Mouse (Mus musculus) CH12F3 (cell line): Measurements from ENCODE around the gene Prss33.
"Not testable (repeated sequence)": the region's sequence is repeated elsewhere in the genome, so short reads cannot be mapped to it uniquely, and the experiment has no call there.

Source experiments
- in situ Hi-C: fragments of 300-500 bp; cut with MboI; formaldehyde crosslinking; loops from 2 replicates; pipeline ENCODE4 v1.14.3; 2020; ENCODE audit warnings: low sequenced_read_pairs

Gene Prss33

DNA sequence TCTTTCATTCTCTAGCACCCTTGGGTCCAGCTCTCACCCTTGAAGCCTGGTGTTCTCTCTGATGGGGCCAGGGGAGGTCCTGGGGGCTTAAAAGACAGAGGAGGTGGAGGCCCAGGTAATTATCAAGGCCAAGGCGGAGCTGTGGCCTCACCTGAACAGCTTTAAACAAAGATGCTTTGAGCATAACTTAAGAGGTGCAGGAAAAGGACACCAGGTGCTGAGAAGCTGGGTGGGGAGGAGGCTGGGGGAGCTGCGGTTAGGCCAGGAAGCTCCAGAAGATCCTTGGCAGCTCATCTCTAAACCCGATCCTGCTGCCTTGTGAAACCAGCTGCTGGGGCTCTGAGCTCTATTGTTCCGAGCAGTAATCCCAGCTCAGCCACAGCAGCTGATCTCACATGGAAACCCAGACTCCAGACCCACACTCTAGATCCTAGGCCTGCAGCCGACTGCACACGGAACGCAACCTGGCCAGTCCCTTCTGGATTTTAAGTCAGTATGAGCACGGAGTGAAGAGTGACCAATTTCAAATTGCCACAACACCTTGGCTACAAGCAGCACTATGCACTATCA lies at the start of gene Prss33:
Gene Prss33 (minus strand): TSS at position 51 of the 570 bp plus-strand sequence.
- in situ Hi-C loops, result no loop called here

DNA sequence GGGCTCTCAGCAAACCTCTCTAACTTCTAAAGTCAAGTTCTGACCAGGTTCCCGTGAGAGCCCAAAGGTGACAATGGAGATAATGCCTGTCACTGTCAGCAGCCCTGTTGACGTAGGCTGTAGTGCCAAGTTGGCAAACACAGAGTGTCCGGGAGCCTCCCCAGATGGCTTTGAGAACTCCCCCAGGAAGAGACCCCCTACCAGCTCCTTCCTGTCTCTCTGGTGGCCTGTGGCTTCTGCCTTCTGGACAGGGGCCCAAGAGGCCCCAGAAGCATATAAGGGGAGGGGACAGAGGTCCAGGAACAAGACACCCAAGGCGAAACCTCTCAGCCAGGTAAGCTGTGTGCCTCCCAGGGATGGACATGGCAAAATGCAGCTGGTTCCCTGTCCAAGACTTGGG lies 44.7 kb upstream of the Prss33 start, which contains the start of the genes Dcpp1 and Dcpp2:
Gene Dcpp1 (plus strand): TSS at position 301 of the 400 bp plus-strand sequence.
Gene Dcpp2 (plus strand): TSS at position 305 of the 400 bp plus-strand sequence.
- in situ Hi-C loops, result not testable (repeated sequence)

DNA sequence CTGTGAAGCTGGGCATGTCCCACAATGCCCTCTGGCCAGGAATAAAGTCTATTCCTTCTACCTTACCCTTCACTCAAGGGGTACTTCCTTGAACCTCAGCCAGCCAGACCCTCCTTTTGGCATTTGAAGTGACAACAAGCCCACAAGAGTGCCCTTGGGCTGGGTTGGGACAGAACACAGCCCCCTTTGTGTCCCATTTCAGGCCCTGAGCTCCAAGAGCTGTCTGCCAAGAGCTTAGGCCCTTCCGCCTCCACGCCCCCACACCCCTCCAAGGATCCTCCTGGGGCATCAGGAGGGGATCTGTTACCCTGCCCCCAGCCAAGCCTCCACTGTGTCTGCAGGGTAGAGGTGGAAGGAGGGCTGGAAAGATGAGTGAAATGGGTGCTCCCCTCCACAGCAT lies 41.3 kb upstream of the Prss33 start:
- in situ Hi-C loops, result no loop called here

DNA sequence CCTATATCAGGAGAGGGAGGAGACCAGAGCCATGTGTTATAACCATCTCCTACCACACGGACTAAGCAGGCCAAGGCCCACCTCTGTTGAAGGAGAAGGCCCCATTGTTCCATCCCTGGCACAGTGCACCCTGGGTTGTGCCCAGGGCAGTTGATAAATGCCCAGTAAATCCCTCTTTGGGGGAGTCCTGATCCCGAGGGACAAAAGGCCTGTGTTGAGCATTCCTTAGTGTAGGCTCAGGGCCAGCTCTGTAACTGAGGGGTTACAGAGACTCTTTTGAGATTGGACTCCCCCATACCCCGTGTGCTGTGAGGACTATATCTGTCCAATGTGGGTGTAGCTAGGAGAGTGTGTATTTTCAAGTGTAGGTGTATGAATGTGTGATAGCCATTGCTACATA lies 40.9 kb upstream of the Prss33 start:
- in situ Hi-C loops, result no loop called here

DNA sequence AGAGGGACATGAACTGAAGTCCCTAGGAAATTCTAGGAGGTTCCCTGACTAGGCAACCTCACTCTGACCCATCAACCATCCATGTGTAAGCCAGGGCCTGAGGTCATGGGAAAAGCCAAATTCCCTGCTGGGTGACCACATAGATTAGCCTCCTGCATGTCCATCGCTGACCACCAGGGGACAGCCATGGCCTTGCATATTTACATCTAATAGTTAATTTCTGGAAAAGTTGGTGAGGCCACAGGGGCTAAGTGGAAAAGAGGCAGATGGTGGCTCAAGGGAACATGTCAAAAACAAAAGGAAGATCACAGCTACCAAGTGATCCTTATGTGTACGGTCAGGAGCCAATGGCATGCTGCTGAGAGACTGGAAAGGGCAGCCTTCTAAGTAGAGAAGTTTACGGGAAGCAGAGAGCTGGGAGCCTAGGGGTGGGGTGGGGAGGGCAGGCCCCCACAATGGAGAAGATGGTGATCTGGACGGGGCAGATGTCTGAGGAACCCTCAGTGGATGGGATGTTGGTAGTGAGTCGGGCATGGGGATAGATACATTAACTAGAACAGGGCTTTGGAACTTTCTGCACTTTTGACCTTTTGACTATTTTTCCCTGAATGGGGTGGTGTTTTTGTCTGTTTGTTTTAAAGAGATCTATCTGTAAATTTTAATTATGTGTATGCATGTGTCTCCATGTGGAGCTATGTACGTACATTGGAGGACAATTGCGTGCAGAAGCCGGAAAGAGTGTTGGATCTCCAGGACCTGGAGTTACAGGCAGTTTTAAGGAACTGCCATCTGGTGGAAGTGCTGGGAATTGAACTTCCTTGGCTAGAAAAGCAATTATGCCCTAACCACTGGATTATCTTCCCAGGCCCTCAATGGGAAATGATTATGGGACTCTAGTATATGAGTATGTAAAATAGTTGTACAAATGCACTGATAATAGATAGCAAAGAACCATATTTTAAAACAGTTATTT lies 38.3 kb upstream of the Prss33 start:
- in situ Hi-C loops, result loop anchor here (5.0 kb wide), 1 partner anchor 83 kb away; the partner anchor contains the start of gene Sbpl

DNA sequence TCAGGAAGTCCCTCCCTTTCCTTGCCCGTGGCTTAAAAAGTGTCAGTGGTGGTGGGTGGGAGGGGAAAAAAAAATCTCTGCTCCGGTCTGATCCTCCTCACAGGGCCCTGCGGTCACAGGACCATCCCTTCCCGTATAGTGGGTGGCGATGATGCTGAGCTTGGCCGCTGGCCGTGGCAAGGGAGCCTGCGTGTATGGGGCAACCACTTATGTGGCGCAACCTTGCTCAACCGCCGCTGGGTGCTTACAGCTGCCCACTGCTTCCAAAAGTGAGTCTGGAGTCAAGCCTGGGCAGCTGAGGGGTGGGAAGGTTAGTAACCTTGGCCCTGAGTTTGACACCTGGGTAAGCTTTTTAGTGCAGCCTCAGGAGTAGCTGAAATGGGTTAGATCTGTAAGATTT lies 32.7 kb upstream of the Prss33 start:
- in situ Hi-C loops, result no loop called here

DNA sequence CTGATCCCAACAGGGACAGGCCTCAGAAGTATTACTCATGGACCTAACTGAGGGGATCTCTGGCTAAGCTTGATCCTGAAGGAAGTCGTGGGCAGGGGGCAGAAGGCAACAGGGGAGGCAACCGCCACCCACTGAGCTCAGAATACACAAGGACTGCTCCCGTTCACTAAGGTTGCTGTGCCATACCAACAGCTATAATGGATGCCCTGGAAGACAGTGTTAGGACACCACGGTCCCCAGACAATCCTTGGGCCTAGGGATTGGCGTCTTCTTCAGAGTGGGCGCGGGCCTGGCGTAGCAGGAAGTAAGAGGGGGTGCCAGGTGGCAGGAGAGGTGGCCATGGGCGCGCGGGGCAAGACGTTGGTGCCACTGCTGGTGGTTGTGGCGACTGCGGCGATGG lies 31.9 kb upstream of the Prss33 start, which contains the start of gene Prss21:
Gene Prss21 (plus strand): TSS at position 301 of the 400 bp plus-strand sequence.
- in situ Hi-C loops, result no loop called here

DNA sequence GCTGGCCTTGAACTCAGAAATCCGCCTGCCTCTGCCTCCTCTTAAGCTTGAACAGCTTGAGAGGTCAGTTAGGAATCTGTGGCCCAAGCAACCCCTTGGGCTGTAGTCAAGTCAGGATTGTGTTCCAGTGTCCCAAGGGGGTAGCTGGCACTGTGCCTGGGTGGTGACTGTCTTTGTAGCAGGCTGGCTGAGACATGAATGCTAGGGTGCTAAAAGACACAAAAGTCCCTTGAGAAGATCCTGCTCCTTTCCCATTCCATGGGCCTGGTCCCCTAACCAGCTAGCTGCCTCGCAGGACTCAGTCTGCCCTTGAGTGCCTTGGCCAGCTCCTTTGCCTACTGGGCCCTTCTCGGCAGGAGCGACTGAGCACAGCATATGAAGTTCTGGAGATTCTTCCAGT lies 27.1 kb upstream of the Prss33 start:
- in situ Hi-C loops, result no loop called here

DNA sequence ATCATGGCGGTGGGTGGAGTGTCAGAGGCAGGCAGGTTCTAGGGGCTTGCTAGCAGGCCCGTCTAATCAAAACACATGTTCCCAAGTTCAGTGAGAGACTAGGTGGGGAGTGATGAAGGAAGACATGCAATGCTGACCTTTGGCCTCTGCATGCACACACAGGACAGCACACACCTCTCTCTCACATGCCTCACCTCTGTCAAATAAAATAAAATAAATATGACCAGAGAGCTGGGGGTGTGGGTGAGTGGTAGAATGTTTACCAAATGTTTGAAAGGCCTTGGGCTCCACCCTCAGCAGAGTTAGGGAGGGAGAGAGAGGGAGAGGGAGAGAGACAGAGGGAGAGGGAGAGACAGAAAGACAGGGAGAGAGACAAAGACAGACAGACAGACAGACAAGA lies 22.1 kb upstream of the Prss33 start:
- in situ Hi-C loops, result no loop called here

DNA sequence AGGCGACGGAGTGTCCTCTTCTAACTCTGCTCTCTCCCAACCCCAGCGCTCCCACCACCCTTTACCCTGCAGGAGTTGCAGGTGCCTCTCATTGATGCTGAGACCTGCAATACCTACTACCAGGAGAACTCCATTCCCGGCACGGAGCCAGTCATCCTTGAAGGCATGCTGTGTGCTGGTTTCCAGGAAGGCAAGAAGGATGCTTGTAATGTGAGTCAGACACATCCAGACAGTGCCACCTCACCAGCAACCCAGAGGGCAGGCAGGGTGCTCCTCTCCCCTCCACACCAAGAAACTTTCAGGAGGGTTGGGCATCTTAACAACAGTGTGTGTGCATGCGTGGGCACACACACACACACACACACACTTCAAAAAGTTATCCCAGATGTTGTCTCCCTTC lies 21.3 kb upstream of the Prss33 start:
- in situ Hi-C loops, result no loop called here

DNA sequence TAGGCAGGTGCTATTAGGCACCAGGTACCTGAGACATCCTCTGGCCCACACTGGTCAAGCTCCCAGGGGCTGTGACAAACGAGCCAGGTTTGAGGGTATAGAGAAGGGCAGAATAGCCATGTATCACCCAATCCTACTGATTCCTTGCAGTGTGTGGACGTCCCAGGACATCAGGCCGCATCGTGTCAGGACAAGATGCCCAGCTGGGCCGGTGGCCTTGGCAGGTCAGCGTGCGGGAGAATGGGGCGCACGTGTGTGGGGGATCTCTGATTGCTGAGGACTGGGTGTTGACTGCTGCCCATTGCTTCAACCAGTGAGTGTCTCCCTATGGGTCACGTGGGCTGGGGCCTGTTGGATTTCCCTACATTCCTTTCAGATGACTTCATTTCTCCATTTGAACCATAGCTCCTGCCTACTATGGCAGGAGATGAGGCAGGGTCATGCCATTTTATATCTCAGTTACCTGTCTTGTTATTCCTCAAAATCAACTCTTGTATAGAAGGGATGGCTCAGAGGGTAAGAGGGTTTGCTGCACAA lies 18.4 kb upstream of the Prss33 start:
- in situ Hi-C loops, result no loop called here

DNA sequence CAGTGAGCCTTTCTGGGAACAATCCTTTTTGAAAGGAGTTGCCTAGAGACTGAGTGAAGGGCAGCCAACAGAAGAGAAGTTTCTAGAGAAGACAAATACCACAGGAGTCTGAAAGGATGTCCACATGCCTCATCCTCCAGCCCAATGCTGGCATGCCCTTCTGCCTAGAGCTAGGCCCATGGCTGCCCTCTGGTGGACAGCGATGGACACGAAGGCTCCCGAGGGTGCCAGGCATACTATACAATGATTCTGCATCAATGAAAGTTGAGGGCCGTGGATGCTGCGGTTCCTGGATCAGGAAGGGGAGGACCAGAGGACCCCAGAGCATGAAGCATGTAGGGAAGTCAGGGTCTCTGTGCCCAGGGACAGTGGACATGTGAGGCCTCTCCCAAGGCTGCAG lies 17.4 kb upstream of the Prss33 start:
- in situ Hi-C loops, result no loop called here

DNA sequence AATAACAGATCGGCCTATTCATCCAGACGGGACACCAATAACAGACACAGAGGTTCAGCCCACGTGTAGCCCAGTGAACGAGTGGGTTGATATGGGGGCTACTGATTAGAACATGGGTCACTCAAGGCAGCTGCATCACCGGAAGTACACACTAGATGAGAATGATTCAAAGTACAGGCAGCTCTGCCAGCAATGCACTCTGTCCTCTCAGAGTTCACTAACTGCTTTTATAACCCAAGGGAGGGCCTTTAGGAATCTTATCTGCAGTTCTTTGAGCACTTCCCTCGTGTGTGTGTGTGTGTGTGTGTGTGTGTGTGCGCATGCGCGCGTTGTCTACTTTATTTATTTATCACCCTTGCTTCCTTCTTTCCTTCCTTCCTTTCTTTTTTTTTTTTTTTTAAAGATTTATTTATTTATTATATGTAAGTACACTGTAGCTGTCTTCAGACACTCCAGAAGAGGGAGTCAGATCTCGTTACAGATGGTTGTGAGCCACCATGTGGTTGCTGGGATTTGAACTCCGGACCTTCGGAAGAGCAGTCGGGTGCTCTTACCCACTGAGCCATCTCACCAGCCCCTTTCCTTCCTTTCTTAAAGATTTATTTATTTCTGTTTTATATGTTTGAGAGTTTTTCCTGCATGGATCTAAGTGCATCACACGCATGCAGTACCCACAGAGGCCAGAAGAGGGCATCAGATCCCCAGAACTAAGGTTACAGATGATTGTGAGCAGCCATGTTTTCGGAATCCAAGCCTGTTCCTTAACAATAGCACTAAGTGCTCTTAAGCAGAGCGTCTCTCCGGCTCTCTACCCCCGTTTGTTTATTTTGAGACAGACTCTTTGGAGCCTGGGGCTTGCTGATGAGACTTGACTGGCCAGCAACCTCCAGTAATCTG lies 15.2 kb upstream of the Prss33 start:
- in situ Hi-C loops, result no loop called here

DNA sequence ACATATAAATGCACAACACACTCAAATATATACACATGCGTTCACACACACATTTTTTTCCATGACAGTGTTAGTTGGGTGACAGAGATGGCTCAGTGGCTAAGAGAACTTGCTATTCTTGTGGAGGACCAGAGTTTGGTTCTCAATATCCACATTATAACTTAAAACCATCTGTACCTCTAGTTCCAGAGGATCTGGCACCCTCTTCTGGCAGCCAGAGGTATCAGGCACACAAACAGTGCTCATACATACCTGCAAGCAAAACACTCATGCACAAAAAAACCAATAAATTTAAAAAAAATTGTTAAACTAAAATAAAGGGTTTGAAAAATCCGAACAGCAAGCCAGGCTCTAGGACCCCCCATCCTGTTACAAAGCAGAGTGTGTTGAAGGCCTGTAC lies 14.2 kb upstream of the Prss33 start:
- in situ Hi-C loops, result no loop called here

DNA sequence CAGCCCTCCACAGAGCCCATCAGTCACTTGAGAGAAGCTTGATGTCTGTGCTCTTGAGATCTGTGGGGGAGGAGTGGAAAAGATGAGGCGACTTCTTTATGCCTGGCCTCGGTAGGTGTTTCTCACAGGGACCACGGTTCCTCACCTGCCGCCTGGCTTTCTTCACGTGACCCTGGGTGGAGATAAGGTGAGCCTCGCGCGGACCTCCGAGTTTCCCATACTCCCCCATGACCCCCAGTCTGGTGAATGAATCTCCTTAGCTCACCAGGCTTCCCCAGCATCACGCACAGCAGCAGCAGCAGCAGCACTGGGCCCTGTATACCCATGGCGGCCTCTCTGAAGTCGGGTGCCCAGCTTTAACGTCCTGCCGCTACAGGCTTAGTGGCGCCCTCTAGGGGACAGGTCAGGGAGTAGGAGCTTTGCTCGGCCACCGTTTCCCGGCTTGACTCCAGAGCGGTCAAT lies 8.0 kb upstream of the Prss33 start, which contains the start of the genes Prss32 and Prss41:
Gene Prss32 (plus strand): TSS at position 44 of the 462 bp plus-strand sequence.
Gene Prss41 (minus strand): TSS at position 361 of the 462 bp plus-strand sequence.
- in situ Hi-C loops, result no loop called here

DNA sequence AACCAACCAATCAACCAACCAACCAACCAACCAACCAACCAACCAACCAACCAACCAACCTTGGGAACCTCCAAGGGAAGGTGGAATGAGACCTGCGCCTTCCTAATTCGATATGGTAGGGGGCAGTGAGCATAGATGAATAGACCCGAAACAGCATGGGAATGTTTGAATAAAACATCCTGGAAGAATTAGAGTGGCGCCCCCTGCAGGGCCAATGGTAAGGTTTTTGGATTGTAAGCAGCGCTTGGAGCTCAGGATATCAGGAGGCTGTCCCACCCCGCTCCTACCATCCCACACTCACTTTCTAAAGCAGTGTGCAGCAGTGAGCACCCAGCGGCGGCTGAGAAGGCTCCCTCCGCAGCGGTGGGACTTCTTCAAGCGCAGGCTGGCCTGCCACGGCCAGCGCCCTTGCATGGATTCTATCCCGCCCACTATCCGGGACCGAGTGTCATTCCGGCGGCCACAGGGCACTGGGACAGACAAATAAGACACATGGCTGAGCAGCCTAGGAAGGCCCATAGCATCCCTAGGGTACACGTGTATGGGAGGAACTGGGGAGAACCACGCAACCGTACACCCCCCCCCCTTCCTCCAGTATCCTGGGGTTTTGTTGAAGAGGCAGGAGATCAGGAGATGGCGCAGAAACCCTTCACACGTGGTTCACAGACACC lies 7.4 kb upstream of the Prss33 start:
- in situ Hi-C loops, result no loop called here

DNA sequence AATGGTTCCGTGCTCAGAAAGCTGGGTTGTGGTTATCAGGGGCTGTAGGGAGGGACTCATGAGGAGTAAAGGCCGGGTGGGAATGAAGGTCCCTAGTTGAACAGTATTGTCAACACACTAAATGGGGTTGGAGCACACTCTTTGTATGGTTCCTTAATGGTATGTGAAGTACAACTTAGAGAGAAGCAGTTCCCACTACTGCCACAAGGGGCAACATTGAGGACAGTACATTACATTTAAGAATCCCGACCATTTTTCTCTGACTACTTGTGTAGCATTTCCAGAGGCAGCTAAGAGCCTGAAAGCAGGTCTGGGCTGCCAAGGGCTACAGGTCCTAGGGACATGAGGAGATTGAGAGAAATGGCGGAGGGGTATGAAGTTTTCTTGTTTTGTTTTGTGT lies 5.3 kb upstream of the Prss33 start:
- in situ Hi-C loops, result no loop called here

DNA sequence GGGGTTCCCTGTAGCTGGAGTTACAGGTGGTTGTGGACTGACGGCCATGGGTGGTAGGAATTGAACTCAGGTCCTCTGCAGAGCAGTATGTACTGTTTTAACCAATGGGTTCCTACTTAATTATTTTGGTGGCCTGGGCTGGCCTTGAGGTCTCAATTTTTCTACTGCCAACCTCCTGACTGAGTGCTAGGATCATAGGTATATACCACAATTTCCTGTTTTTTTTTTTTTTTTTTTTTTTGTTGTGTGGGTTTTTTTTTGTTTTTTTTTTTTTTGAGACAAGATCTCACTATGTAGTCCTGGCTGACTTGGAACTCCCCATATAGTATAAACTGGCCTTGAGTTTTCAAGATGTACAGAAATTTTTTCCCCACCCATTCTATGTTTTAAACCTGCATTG lies 4.7 kb downstream of the Prss33 start:
- in situ Hi-C loops, result no loop called here

DNA sequence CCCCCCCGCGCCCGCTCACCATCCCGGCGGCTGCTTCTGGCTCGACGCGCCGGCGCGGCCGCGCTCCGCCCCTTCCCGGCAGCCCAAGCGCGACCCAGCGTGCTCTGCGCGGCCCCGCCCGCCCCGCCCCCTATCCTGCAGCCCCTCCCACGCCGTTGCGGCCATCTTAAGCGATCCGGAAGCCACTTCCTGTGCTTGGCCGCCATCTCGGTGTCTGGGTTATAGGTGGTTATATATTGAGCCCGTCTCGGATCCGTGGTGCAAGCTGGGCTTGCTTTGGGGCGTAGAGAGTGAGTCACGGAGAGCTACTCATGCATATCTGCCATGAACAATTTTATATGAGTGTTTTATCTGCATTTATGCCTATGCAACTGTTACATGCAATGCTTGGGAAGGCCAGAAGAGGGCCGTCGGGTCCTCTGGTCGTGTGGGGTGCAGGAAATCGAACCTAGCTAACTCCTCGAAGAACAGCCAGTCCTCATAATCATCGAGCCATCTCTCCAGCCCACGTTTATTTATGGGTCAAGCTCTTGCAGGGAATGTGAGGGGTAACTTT lies 6.7 kb downstream of the Prss33 start, which contains the start of gene Elob:
Gene Elob (minus strand): TSS at position 73 of the 556 bp plus-strand sequence.
- in situ Hi-C loops, result no loop called here
